Mouse (Mus musculus) neural tube, embryonic 12.5 days (tissue): ENCODE results near the gene Ensa. TPM values are rescaled to one million over a fixed set of nuclear protein-coding genes. Genes with fewer than 3 reads are reported as not detected.
A peak's percentile ranks its signal among the peaks of the same experiment; 100 is the strongest.
"Not testable (repeated sequence)": the region's sequence is repeated elsewhere in the genome, so short reads cannot be mapped to it uniquely, and the experiment has no call there.

ENCODE experiments used
- ATAC-seq: fragments of 200-750 bp; cut with Nextera tagmentation; 2 replicates; pipeline ENCODE4 v1.8.0; 2017; ENCODE audit warnings: low read depth, mild to moderate bottlenecking, moderate TSS enrichment, moderate library complexity; ENCODE audit not compliant: low FRiP score
- H3K27ac ChIP-seq: fragments of 300-500 bp; sonication (generic); 2 replicates; pipeline ENCODE4 v1.5.1; 2016
- H3K27me3 ChIP-seq: fragments of 300-500 bp; sonication (generic); replicated peaks from 2 replicates; pipeline ENCODE4 v1.6.1; 2016; ENCODE audit warnings: mild to moderate bottlenecking
- H3K36me3 ChIP-seq: fragments of 300-500 bp; sonication (generic); 2 replicates; pipeline ENCODE4 v1.6.1; 2016; ENCODE audit warnings: mild to moderate bottlenecking
- H3K4me1 ChIP-seq: fragments of 300-500 bp; sonication (generic); 2 replicates; pipeline ENCODE4 v1.6.1; 2016
- H3K4me2 ChIP-seq: fragments of 300-500 bp; sonication (generic); replicated peaks from 2 replicates; pipeline ENCODE4 v1.6.1; 2016; ENCODE audit warnings: mild to moderate bottlenecking
- H3K4me3 ChIP-seq: fragments of 300-500 bp; sonication (generic); 2 replicates; pipeline ENCODE4 v1.5.1; 2016
- H3K9ac ChIP-seq: fragments of 300-500 bp; sonication (generic); 2 replicates; pipeline ENCODE4 v1.6.1; 2016; ENCODE audit warnings: mild to moderate bottlenecking
- H3K9me3 ChIP-seq: fragments of 300-500 bp; sonication (generic); 2 replicates; pipeline ENCODE4 v1.6.1; 2016; ENCODE audit warnings: mild to moderate bottlenecking
- WGBS: fragments of 180-500 bp; shearing (Covaris S2); methylation state at CpG from one replicate; pipeline ENCODE4 v1.1.7; 2016; 5-methylcytosine and 5-hydroxymethylcytosine counted together
- polyA plus RNA-seq: library from polyadenylated mRNA; unstranded; fragments of >200 nt; fragmentation: Nextera tagmentation; extraction: Ambion mirVana; gene quantifications from 2 replicates; pipeline ENCODE4 v1.2.1, GENCODE M21; 2016

Ensa gene
- polyA plus RNA-seq, 1 experiment from 2014 or later = 95.0 TPM

- no peak overlapping the region for H3K4me2 ChIP-seq
- ATAC-seq = no peak
- H3K9ac ChIP-seq = no peak overlapping the region
- peaks cover 5% of the 10 kb centered on the region; the same call in 1 of the 2 replicates for H3K4me1 ChIP-seq
- no peak overlapping the region for H3K4me3 ChIP-seq
- no peaks in the 10 kb centered on the region for H3K9me3 ChIP-seq
- H3K27ac ChIP-seq = no peak overlapping the region
- H3K27me3 ChIP-seq = no peaks in the 10 kb centered on the region
- no peaks in the 10 kb centered on the region for H3K36me3 ChIP-seq
- WGBS = 74% methylated on average over 6 of the region's 6 CpGs
Measured at GRCm38 (mm10) chr3:95650276-95651032, 25.7 kb downstream of the Ensa start.

GRCm38 (mm10) chr3:95651033-95651373 is 26.2 kb downstream of the Ensa start:
- Histone ChIP-seq H3K4me2 (no peak overlapping the region), H3K4me3 (no peak overlapping the region), H3K9ac (no peak overlapping the region), H3K4me1 (peaks cover 5% of the 10 kb centered on the region; the same call in 1 of the 2 replicates), H3K27ac (no peak overlapping the region), H3K9me3 (no peaks in the 10 kb centered on the region), H3K36me3 (no peaks in the 10 kb centered on the region), H3K27me3 (no peaks in the 10 kb centered on the region)
- WGBS = 88% methylated on average over 3 of the region's 3 CpGs
- ATAC-seq = no peak

- Histone ChIP-seq H3K4me2 (no peak overlapping the region), H3K9ac (no peak overlapping the region), H3K27ac (no peak overlapping the region), H3K27me3 (no peaks in the 10 kb centered on the region), H3K4me1 (peaks cover 5% of the 10 kb centered on the region; the same call in 1 of the 2 replicates), H3K36me3 (no peaks in the 10 kb centered on the region), H3K9me3 (no peaks in the 10 kb centered on the region), H3K4me3 (no peak overlapping the region)
- 90% methylated on average over 16 of the region's 16 CpGs for WGBS
- ATAC-seq = no peak
Measured at GRCm38 (mm10) chr3:95651391-95652203, 26.8 kb downstream of the Ensa start.

- ATAC-seq = no peak
- H3K36me3 ChIP-seq = no peaks in the 10 kb centered on the region
- H3K27ac ChIP-seq = no peak overlapping the region
- no peak overlapping the region for H3K9ac ChIP-seq
- peaks cover 5% of the 10 kb centered on the region; the same call in 1 of the 2 replicates for H3K4me1 ChIP-seq
- no peak overlapping the region for H3K4me2 ChIP-seq
- no peaks in the 10 kb centered on the region for H3K9me3 ChIP-seq
- H3K27me3 ChIP-seq = no peaks in the 10 kb centered on the region
- 65% methylated on average over 7 of the region's 7 CpGs for WGBS
- H3K4me3 ChIP-seq = no peak overlapping the region
Measured at GRCm38 (mm10) chr3:95652204-95652811, 27.5 kb downstream of the Ensa start.

GRCm38 (mm10) chr3:95652871-95653270 is 28.1 kb downstream of the Ensa start:
- Histone ChIP-seq H3K36me3 (no peaks in the 10 kb centered on the region), H3K4me3 (no peak overlapping the region), H3K4me2 (no peak overlapping the region), H3K4me1 (peaks cover 5% of the 10 kb centered on the region; the same call in 1 of the 2 replicates), H3K27me3 (no peaks in the 10 kb centered on the region), H3K9ac (no peak overlapping the region), H3K9me3 (no peaks in the 10 kb centered on the region), H3K27ac (no peak overlapping the region)
- WGBS = 30% methylated on average over 6 of the region's 6 CpGs
- ATAC-seq = no peak

GRCm38 (mm10) chr3:95653473-95654034 is 28.8 kb downstream of the Ensa start:
- no peak for ATAC-seq
- H3K9ac ChIP-seq = no peak overlapping the region
- H3K36me3 ChIP-seq = no peaks in the 10 kb centered on the region
- no peak overlapping the region for H3K4me2 ChIP-seq
- no peaks in the 10 kb centered on the region for H3K9me3 ChIP-seq
- peaks cover 5% of the 10 kb centered on the region; the same call in 1 of the 2 replicates for H3K4me1 ChIP-seq
- no peaks in the 10 kb centered on the region for H3K27me3 ChIP-seq
- 33% methylated on average over 11 of the region's 11 CpGs for WGBS
- no peak overlapping the region for H3K4me3 ChIP-seq
- no peak overlapping the region for H3K27ac ChIP-seq

GRCm38 (mm10) chr3:95654371-95654770 is 29.6 kb downstream of the Ensa start:
- not testable (repeated sequence) for H3K4me3 ChIP-seq, H3K27me3 ChIP-seq, H3K4me1 ChIP-seq, H3K9ac ChIP-seq, H3K27ac ChIP-seq, H3K9me3 ChIP-seq, ATAC-seq, H3K36me3 ChIP-seq, H3K4me2 ChIP-seq
- 91% methylated on average over 3 of the region's 3 CpGs for WGBS

GRCm38 (mm10) chr3:95655437-95655836 is 30.6 kb downstream of the Ensa start:
- 89% methylated on average over 5 of the region's 5 CpGs for WGBS
- H3K9ac ChIP-seq = no peak overlapping the region

GRCm38 (mm10) chr3:95657108-95657507 is 32.3 kb downstream of the Ensa start:
- Histone ChIP-seq H3K4me1 (peaks cover 24% of the 10 kb centered on the region), H3K27me3 (no peaks in the 10 kb centered on the region), H3K9ac (no peak overlapping the region), H3K36me3 (peaks cover 13% of the 10 kb centered on the region), H3K9me3 (no peaks in the 10 kb centered on the region), H3K27ac (no peak overlapping the region), H3K4me2 (no peak overlapping the region), H3K4me3 (no peak overlapping the region)
- WGBS = 95% methylated on average over 3 of the region's 3 CpGs
- ATAC-seq = no peak

More at GRCm38 (mm10) chr3:95655437-95655836, 30.6 kb downstream of the Ensa start:
- Histone ChIP-seq H3K9me3 (no peaks in the 10 kb centered on the region), H3K4me3 (no peak overlapping the region), H3K27me3 (no peaks in the 10 kb centered on the region), H3K27ac (no peak overlapping the region), H3K4me1 (peaks cover 9% of the 10 kb centered on the region), H3K4me2 (no peak overlapping the region), H3K36me3 (peaks cover 2% of the 10 kb centered on the region; the same call in 1 of the 2 replicates)
- ATAC-seq = no peak

- H3K27ac ChIP-seq = no peak overlapping the region
- H3K4me2 ChIP-seq = peak overlapping the region; percentile 95
- ATAC-seq = no peak
- peak overlapping the region; percentile 99; the same call in 1 of the 2 replicates for H3K4me3 ChIP-seq
- no peaks in the 10 kb centered on the region for H3K27me3 ChIP-seq
- peak overlapping the region; percentile 99 for H3K9ac ChIP-seq
- WGBS = 88% methylated on average over 3 of the region's 3 CpGs
- H3K36me3 ChIP-seq = peaks cover 18% of the 10 kb centered on the region
- H3K4me1 ChIP-seq = peaks cover 30% of the 10 kb centered on the region
- no peaks in the 10 kb centered on the region for H3K9me3 ChIP-seq
Measured at GRCm38 (mm10) chr3:95657711-95658110, 32.9 kb downstream of the Ensa start.

- Histone ChIP-seq H3K4me2 (peak within 1 kb of the TSS; percentile 95), H3K4me1 (peaks cover 36% of the 10 kb centered on the region), H3K27me3 (no peaks in the 10 kb centered on the region), H3K9ac (peak within 1 kb of the TSS; percentile 99), H3K36me3 (peaks cover 25% of the 10 kb centered on the region), H3K27ac (peak within 1 kb of the TSS; percentile 99), H3K9me3 (no peaks in the 10 kb centered on the region), H3K4me3 (peak within 1 kb of the TSS; percentile 99)
- ATAC-seq = peak; percentile 97
- WGBS = under 1% methylated on average over 43 of the region's 43 CpGs
Measured at GRCm38 (mm10) chr3:95658236-95658867, 33.6 kb downstream of the Ensa start, which contains the start of gene Mcl1. TSS of gene Mcl1 (plus strand) at chr3:95658788.
